Mouse (Mus musculus) stomach, postnatal 0 days (tissue): ENCODE data around the gene Olfr392. TPM values are rescaled to one million over a fixed set of nuclear protein-coding genes. Genes with fewer than 3 reads are reported as not detected.

Source experiments
- ATAC-seq: fragments of 200-750 bp; cut with Nextera tagmentation; 2 replicates; pipeline ENCODE4 v1.8.0; 2017; ENCODE audit not compliant: low FRiP score, low TSS enrichment
- DNase-seq: peaks from one replicate; pipeline ENCODE4 v3.0.0-alpha.2; 2016; ENCODE audit warnings: low spot score
- H3K27ac ChIP-seq: fragments of 300-500 bp; sonication (generic); replicated peaks from 2 replicates; pipeline ENCODE4 v1.5.1; 2014; ENCODE audit warnings: mild to moderate bottlenecking, control low read depth
- H3K27me3 ChIP-seq: fragments of 300-500 bp; sonication (generic); 2 replicates; pipeline ENCODE4 v1.6.1; 2014; ENCODE audit warnings: low read length; ENCODE audit not compliant: control insufficient read depth, insufficient read depth
- H3K36me3 ChIP-seq: fragments of 300-500 bp; sonication (generic); 2 replicates; pipeline ENCODE4 v1.6.1; 2014; ENCODE audit warnings: low read length, mixed read lengths; ENCODE audit not compliant: control insufficient read depth, insufficient read depth
- H3K4me1 ChIP-seq: fragments of 300-500 bp; sonication (generic); replicated peaks from 2 replicates; pipeline ENCODE4 v1.6.1; 2014; ENCODE audit warnings: antibody characterized with exemption; ENCODE audit not compliant: control insufficient read depth, insufficient read depth
- H3K4me2 ChIP-seq: fragments of 300-500 bp; sonication (generic); replicated peaks from 2 replicates; pipeline ENCODE4 v1.6.1; 2014; ENCODE audit warnings: low read depth, mild to moderate bottlenecking, control low read depth, moderate library complexity
- H3K4me3 ChIP-seq: fragments of 300-500 bp; sonication (generic); 2 replicates; pipeline ENCODE4 v1.5.1; 2014; ENCODE audit warnings: low read depth, low read length, control low read depth
- H3K9ac ChIP-seq: fragments of 300-500 bp; sonication (generic); 2 replicates; pipeline ENCODE4 v1.6.1; 2014; ENCODE audit warnings: mild to moderate bottlenecking, low read length, control low read depth, mixed read lengths
- H3K9me3 ChIP-seq: fragments of 300-500 bp; sonication (generic); 2 replicates; pipeline ENCODE4 v1.6.1; 2016; ENCODE audit warnings: low read length; ENCODE audit not compliant: control insufficient read depth
- CTCF ChIP-seq: IDR thresholded peaks from 2 replicates; pipeline ENCODE4 v1.5.1; 2016; ENCODE audit warnings: antibody characterized with exemption, low read depth, mild to moderate bottlenecking, moderate library complexity
- EP300 ChIP-seq: optimal IDR thresholded peaks from 2 replicates; pipeline ENCODE3; 2016; ENCODE audit warnings: antibody characterized with exemption
- WGBS: fragments of 180-500 bp; shearing (Covaris S2); extraction: QIAGEN DNeasy Blood & Tissue Kit; methylation state at CpG from one replicate; pipeline ENCODE4 v1.1.7; 2014; 5-methylcytosine and 5-hydroxymethylcytosine counted together
- polyA plus RNA-seq: library from polyadenylated mRNA; unstranded; fragments of >200 nt; fragmentation: Nextera tagmentation; extraction: Ambion mirVana; gene quantifications from 2 replicates; pipeline ENCODE4 v1.2.1, GENCODE M21; 2015

The Olfr392 gene
- not detected in 2 replicates for polyA plus RNA-seq

GRCm38 (mm10) chr11:73816949-73817348 lies at the start of gene Olfr392:
Gene Olfr392, minus strand, starts transcription at chr11:73817049.
- H3K4me2 ChIP-seq: no peak within 1 kb of the TSS
- WGBS: 92% methylated on average over 1 of the region's 1 CpGs
- DNase-seq: no peak
- H3K36me3 ChIP-seq: no peaks in the 10 kb centered on the region
- H3K27me3 ChIP-seq: no peaks in the 10 kb centered on the region
- no peak within 1 kb of the TSS for H3K27ac ChIP-seq
- no peak within 1 kb of the TSS for H3K9ac ChIP-seq
- no peak for TF ChIP-seq CTCF
- no peak for TF ChIP-seq EP300
- H3K4me3 ChIP-seq: no peak within 1 kb of the TSS
- H3K9me3 ChIP-seq: no peaks in the 10 kb centered on the region
- no peak for ATAC-seq
- no peaks in the 10 kb centered on the region for H3K4me1 ChIP-seq

GRCm38 (mm10) chr11:73851354-73851753 lies 34.5 kb upstream of the Olfr392 start, which contains the start of gene Olfr393:
Gene Olfr393, minus strand, starts transcription at chr11:73851454.
- no peak within 1 kb of the TSS for H3K9ac ChIP-seq

GRCm38 (mm10) chr11:73802952-73803351 lies 13.9 kb downstream of the Olfr392 start, which contains the start of gene Olfr391-ps:
Gene Olfr391-ps, minus strand, starts transcription at chr11:73803052.
- H3K4me2 ChIP-seq: no peak within 1 kb of the TSS
- H3K4me1 ChIP-seq: no peaks in the 10 kb centered on the region
- WGBS: 11% methylated on average over 1 of the region's 1 CpGs
- TF ChIP-seq CTCF (no peak), EP300 (no peak)
- no peaks in the 10 kb centered on the region for H3K27me3 ChIP-seq
- ATAC-seq (no peak), DNase-seq (no peak)
- no peak within 1 kb of the TSS for H3K9ac ChIP-seq
- no peaks in the 10 kb centered on the region for H3K9me3 ChIP-seq
- no peak within 1 kb of the TSS for H3K27ac ChIP-seq
- no peaks in the 10 kb centered on the region for H3K36me3 ChIP-seq
- no peak within 1 kb of the TSS for H3K4me3 ChIP-seq

More at GRCm38 (mm10) chr11:73851354-73851753, 34.5 kb upstream of the Olfr392 start, which contains the start of gene Olfr393:
- H3K9me3 ChIP-seq: no peaks in the 10 kb centered on the region
- no peaks in the 10 kb centered on the region for H3K36me3 ChIP-seq
- no peaks in the 10 kb centered on the region for H3K4me1 ChIP-seq
- TF ChIP-seq EP300: no peak
- TF ChIP-seq CTCF: no peak
- ATAC-seq (no peak), DNase-seq (no peak)
- no peaks in the 10 kb centered on the region for H3K27me3 ChIP-seq
- H3K4me2 ChIP-seq: no peak within 1 kb of the TSS
- H3K27ac ChIP-seq: no peak within 1 kb of the TSS
- H3K4me3 ChIP-seq: no peak within 1 kb of the TSS

- no peak within 1 kb of the TSS for H3K4me3 ChIP-seq
- WGBS: 53% methylated on average over 1 of the region's 1 CpGs
These were observed 34.2 kb downstream of the Olfr392 start, which contains the start of gene Olfr390 for GRCm38 (mm10) chr11:73782664-73783063. Gene Olfr390, plus strand, starts transcription at chr11:73782964.

GRCm38 (mm10) chr11:73780613-73781012 lies 36.2 kb downstream of the Olfr392 start, which contains the start of gene Olfr389:
Gene Olfr389, minus strand, starts transcription at chr11:73780713.
- TF ChIP-seq EP300 (no peak), CTCF (no peak)
- Histone ChIP-seq H3K27ac (no peak within 1 kb of the TSS), H3K4me3 (no peak within 1 kb of the TSS), H3K36me3 (no peaks in the 10 kb centered on the region), H3K27me3 (no peaks in the 10 kb centered on the region), H3K9me3 (no peaks in the 10 kb centered on the region), H3K4me1 (no peaks in the 10 kb centered on the region), H3K9ac (no peak within 1 kb of the TSS), H3K4me2 (no peak within 1 kb of the TSS)
- ATAC-seq (no peak), DNase-seq (no peak)
- WGBS: 90% methylated on average over 1 of the region's 1 CpGs

More at GRCm38 (mm10) chr11:73782664-73783063, 34.2 kb downstream of the Olfr392 start, which contains the start of gene Olfr390:
- Histone ChIP-seq H3K27me3 (no peaks in the 10 kb centered on the region), H3K27ac (no peak within 1 kb of the TSS), H3K4me2 (no peak within 1 kb of the TSS), H3K4me1 (no peaks in the 10 kb centered on the region), H3K9ac (no peak within 1 kb of the TSS), H3K36me3 (no peaks in the 10 kb centered on the region), H3K9me3 (no peaks in the 10 kb centered on the region)
- no peak for TF ChIP-seq EP300
- TF ChIP-seq CTCF: no peak
- DNase-seq: no peak
- no peak for ATAC-seq

Other genes starting within 250 kb of the Olfr392 start
- gene Olfr385, start 224.0 kb downstream of the Olfr392 start, polyA plus RNA-seq: not detected in 2 replicates
- gene Olfr384, start 218.5 kb downstream of the Olfr392 start, polyA plus RNA-seq: not detected in 2 replicates
- gene Zfp735, start 128.3 kb downstream of the Olfr392 start, polyA plus RNA-seq: not detected in 2 replicates
- not detected in 2 replicates for gene Olfr389, start 36.3 kb downstream of the Olfr392 start, polyA plus RNA-seq
- gene Olfr390, start 34.1 kb downstream of the Olfr392 start, polyA plus RNA-seq: not detected in 2 replicates
- gene Olfr391-ps, start 14.0 kb downstream of the Olfr392 start, polyA plus RNA-seq: not detected in 2 replicates
- gene Olfr393, start 34.4 kb upstream of the Olfr392 start, polyA plus RNA-seq: not detected in 2 replicates
- gene Olfr394, start 73.7 kb upstream of the Olfr392 start, polyA plus RNA-seq: not detected in 2 replicates
- gene Olfr395, start 92.2 kb upstream of the Olfr392 start, polyA plus RNA-seq: not detected in 2 replicates
- gene Olfr23, start 119.6 kb upstream of the Olfr392 start, polyA plus RNA-seq: 0.08 TPM in 1 of 2 replicates, not detected in the other
- not detected in 2 replicates for gene Olfr397, start 143.8 kb upstream of the Olfr392 start, polyA plus RNA-seq
- gene Olfr398, start 173.4 kb upstream of the Olfr392 start, polyA plus RNA-seq: 0.01 TPM in 1 of 2 replicates, not detected in the other
- not detected in 2 replicates for gene Olfr139, start 239.5 kb upstream of the Olfr392 start, polyA plus RNA-seq
- gene Olfr399, start 239.6 kb upstream of the Olfr392 start, polyA plus RNA-seq: not detected in 2 replicates